25 mouse cellular contexts compared by ENCODE assay signal in genomic region chr5:125313991-125314390, GRCm38 (mm10). TPM values are rescaled to one million over a fixed set of nuclear protein-coding genes. Genes with fewer than 3 reads are reported as not detected.
DNase-seq lines count a peak whose midpoint lies in the region; ATAC-seq lines count a peak whose summit lies in the region.
"Had no signal": no experiment of that assay in that cellular context is flagged by ENCODE, and none has a peak within 500 bp of the region (broad histone marks: within the 10 kb centered on the region; RNA-seq: fewer than 3 reads in every experiment).

No protein-coding gene starts in this region.

- H3K9ac ChIP-seq in midbrain, embryonic 16.5 days (ENCODE audit: low read depth, low read length): 0 out of 2 replicates have a peak overlapping the region, but pooled peaks have one; percentile 28
- H3K9ac ChIP-seq in midbrain, embryonic 14.5 days (replicated peaks; ENCODE audit: low read length): no peak overlapping the region
- H3K9ac ChIP-seq: embryonic facial prominence, embryonic 12.5 days; heart, embryonic 13.5 days; hindbrain, embryonic 15.5 days; lung, embryonic 14.5 days; neural tube, embryonic 12.5 days had no signal

- peak; percentile 32 for DNase-seq in layer of hippocampus, adult 8-10 months (ENCODE audit: low spot score in 2 of 2)
- DNase-seq in layer of hippocampus, postnatal 10 days (ENCODE audit: low spot score in 2 of 2): no peak
- DNase-seq in midbrain, embryonic 14.5 days: no peak
- DNase-seq in heart, embryonic 10.5 days (ENCODE audit: low spot score): no peak
- DNase-seq: B cell, adult 2 months; cerebellum, adult 11-12 months; cerebellum, adult 9-11 months; embryo, embryonic 11 days; right cerebral cortex, adult 18-20 months; spleen, adult 18-20 months; thymus, adult 2 months; thymus, postnatal 36 days had no signal

- 79% methylated on average over 11 of the region's 11 CpGs for WGBS in midbrain, embryonic 16.5 days
- 83% methylated on average over 11 of the region's 11 CpGs for WGBS in midbrain, embryonic 14.5 days
- 78% methylated on average over 11 of the region's 11 CpGs for WGBS in heart, embryonic 10.5 days

- H3K4me1 ChIP-seq in midbrain, embryonic 16.5 days (ENCODE audit: control insufficient read depth, insufficient read depth, low read length): no peaks in the 10 kb centered on the region; the same call in 1 of the 2 replicates
- no peaks in the 10 kb centered on the region for H3K4me1 ChIP-seq in midbrain, embryonic 14.5 days (ENCODE audit: control insufficient read depth, insufficient read depth, low read length)
- peaks cover 67% of the 10 kb centered on the region for H3K4me1 ChIP-seq in heart, embryonic 10.5 days
- H3K4me1 ChIP-seq: embryonic facial prominence, embryonic 12.5 days; neural tube, embryonic 12.5 days had no signal

- no peaks in the 10 kb centered on the region for H3K36me3 ChIP-seq in midbrain, embryonic 16.5 days (ENCODE audit: control insufficient read depth, insufficient read depth, low read length)
- no peaks in the 10 kb centered on the region for H3K36me3 ChIP-seq in midbrain, embryonic 14.5 days (ENCODE audit: control insufficient read depth, insufficient read depth, low read length)
- peaks cover 4% of the 10 kb centered on the region for H3K36me3 ChIP-seq in heart, embryonic 10.5 days
- H3K36me3 ChIP-seq: embryonic facial prominence, embryonic 12.5 days; hindbrain, embryonic 15.5 days; neural tube, embryonic 12.5 days had no signal

- H3K9me3 ChIP-seq in midbrain, embryonic 16.5 days (replicated peaks; ENCODE audit: control insufficient read depth, low read length, poor library complexity, severe bottlenecking): no peaks in the 10 kb centered on the region
- H3K9me3 ChIP-seq in midbrain, embryonic 14.5 days (ENCODE audit: control insufficient read depth, low read length): no peaks in the 10 kb centered on the region
- no peaks in the 10 kb centered on the region for H3K9me3 ChIP-seq in heart, embryonic 10.5 days
- H3K9me3 ChIP-seq: embryonic facial prominence, embryonic 12.5 days; heart, embryonic 13.5 days; hindbrain, embryonic 15.5 days; neural tube, embryonic 12.5 days had no signal

- no peak overlapping the region for H3K27ac ChIP-seq in midbrain, embryonic 16.5 days (ENCODE audit: low read length)
- H3K27ac ChIP-seq in midbrain, embryonic 14.5 days (replicated peaks; ENCODE audit: low read depth, low read length): no peak overlapping the region
- no peak overlapping the region for H3K27ac ChIP-seq in heart, embryonic 10.5 days
- H3K27ac ChIP-seq: embryonic facial prominence, embryonic 12.5 days; gastrocnemius, adult 2 months; heart, adult 2 months; heart, embryonic 13.5 days; hindbrain, embryonic 15.5 days; midbrain, embryonic 10.5 days; neural tube, embryonic 12.5 days had no signal

- no peaks in the 10 kb centered on the region for H3K27me3 ChIP-seq in midbrain, embryonic 16.5 days (ENCODE audit: control insufficient read depth, insufficient read depth, low read depth, low read length)
- H3K27me3 ChIP-seq in midbrain, embryonic 14.5 days (ENCODE audit: control insufficient read depth, insufficient read depth, low read length): no peaks in the 10 kb centered on the region
- H3K27me3 ChIP-seq in heart, embryonic 10.5 days (ENCODE audit: insufficient read depth, poor library complexity, severe bottlenecking): no peaks in the 10 kb centered on the region
- H3K27me3 ChIP-seq: embryonic facial prominence, embryonic 12.5 days; heart, embryonic 13.5 days; hindbrain, embryonic 15.5 days; neural tube, embryonic 12.5 days had no signal

- no peak overlapping the region for H3K4me3 ChIP-seq in midbrain, embryonic 16.5 days (ENCODE audit: low read depth, low read length)
- H3K4me3 ChIP-seq in midbrain, embryonic 14.5 days (replicated peaks; ENCODE audit: low read depth, low read length): no peak overlapping the region
- no peak overlapping the region for H3K4me3 ChIP-seq in heart, embryonic 10.5 days
- H3K4me3 ChIP-seq: embryonic facial prominence, embryonic 12.5 days; gastrocnemius, adult 2 months; heart, adult 2 months; heart, embryonic 13.5 days; hindbrain, embryonic 15.5 days; midbrain, embryonic 10.5 days; myocyte; neural tube, embryonic 12.5 days had no signal

- ATAC-seq in midbrain, embryonic 16.5 days: no peak
- ATAC-seq in midbrain, embryonic 14.5 days (ENCODE audit: low FRiP score, low TSS enrichment): no peak
- ATAC-seq in granulocyte monocyte progenitor cell, adult 5-6 weeks (replicated peaks; ENCODE audit: poor library complexity, severe bottlenecking): peak; percentile 31; the same call in 1 of the 2 replicates
- ATAC-seq: forebrain, embryonic 16.5 days; inflammation-experienced regulatory T-cells, adult 6 months had no signal

- H3K4me2 ChIP-seq in midbrain, embryonic 16.5 days (ENCODE audit: low read length): no peak overlapping the region
- H3K4me2 ChIP-seq in midbrain, embryonic 14.5 days (ENCODE audit: low read length): no peak overlapping the region
- H3K4me2 ChIP-seq: embryonic facial prominence, embryonic 12.5 days; heart, embryonic 13.5 days; hindbrain, embryonic 15.5 days; lung, embryonic 14.5 days; neural tube, embryonic 12.5 days had no signal

RNA-seq across cellular contexts. Expression of gene Scarb1, which starts 26.9 kb away (rescaled TPM):
- total RNA-seq in layer of hippocampus, adult 8-10 months (2022): 10 to 100 TPM; 27.9 to 38.7 (median 34.3) TPM
- total RNA-seq in layer of hippocampus, postnatal 10 days (2021): 10 to 100 TPM; 55.4 to 56.7 TPM
- 43.8 and 51.6 TPM in 2 replicates for polyA plus RNA-seq in midbrain, embryonic 16.5 days (2015; fragmentation: Nextera tagmentation; extraction: Ambion mirVana)
- 22.8 and 26.8 TPM in 2 replicates for polyA plus RNA-seq in midbrain, embryonic 14.5 days (2014; fragmentation: Nextera tagmentation; extraction: Ambion mirVana)
- 80.2 and 145 TPM in 2 replicates for total RNA-seq in granulocyte monocyte progenitor cell, adult 5-6 weeks (2014; fragmentation: Nextera tagmentation)
- 49.0 and 53.9 TPM in 2 replicates for total RNA-seq in granulocyte monocyte progenitor cell, adult 5-6 weeks (2017)
- polyA plus RNA-seq in heart, embryonic 10.5 days (2016; fragmentation: Nextera tagmentation; extraction: Ambion mirVana): 73.1 and 94.3 TPM in 2 replicates

Comparison
In these comparisons a context has a peak if more than half of its experiments do, and no peak if none do; other contexts are left out.
1. DNase-seq: peak in layer of hippocampus, adult 8-10 months (2 of 2); none in layer of hippocampus, postnatal 10 days (0 of 2), midbrain, embryonic 14.5 days (single experiment) and heart, embryonic 10.5 days (single experiment).